Mouse (Mus musculus) cortical plate, adult 2 months (tissue): ENCODE measurements around the gene Psmb7.

ENCODE experiments used
- CTCF ChIP-seq: fragments of 200-500 bp; IDR thresholded peaks from 2 replicates; pipeline ENCODE4 v1.5.1; 2011; ENCODE audit warnings: mild to moderate bottlenecking, control low read depth, low read length; ENCODE audit not compliant: insufficient read depth; ENCODE audit errors: extremely low read depth
- POLR2A ChIP-seq: fragments of 200-500 bp; IDR thresholded peaks from 2 replicates; pipeline ENCODE4 v1.6.1; 2011; ENCODE audit warnings: mild to moderate bottlenecking, low read length, control low read depth; ENCODE audit not compliant: insufficient read depth; ENCODE audit errors: extremely low read depth

DNA sequence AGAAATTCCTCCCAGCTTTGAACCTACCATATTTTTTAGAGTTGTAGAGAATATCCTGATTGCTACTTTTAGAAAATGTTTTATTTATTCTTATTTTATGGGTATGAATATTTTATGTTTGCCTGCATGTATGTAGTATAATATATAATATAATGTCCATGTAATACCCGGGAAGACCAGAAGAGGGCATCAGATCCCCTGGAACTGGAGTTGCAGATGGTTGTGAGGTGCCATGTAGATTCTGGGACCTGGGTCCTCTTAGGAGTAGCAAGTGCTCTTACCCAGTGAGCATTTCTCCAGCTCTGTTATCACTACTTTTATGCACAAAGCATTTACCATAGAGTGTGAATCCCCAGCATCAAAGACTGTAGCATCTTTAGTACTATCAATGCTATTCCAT lies 17.5 kb upstream of the Psmb7 start:
- TF ChIP-seq CTCF (peak; percentile 23; the same call in 1 of the 2 replicates), POLR2A (no peak)
